Mouse (Mus musculus): ENCODE measurements at regions not wholly inside any gene's neighbourhood (a gene's known extent, or its start where the extent isn't known, plus 50 kb on each side); places are given as distances from the start of the nearest gene placed in this dataset.

- DNase-seq (ENCODE audit: low read depth, low spot score): no peak
Measured at GRCm38 (mm10) chr6:143620583-143620982, 453.6 kb downstream of the Etnk1 start.

- DNase-seq (ENCODE audit: low read depth, low spot score): no peak
Measured at GRCm38 (mm10) chr6:143622161-143622560, 455.1 kb downstream of the Etnk1 start.

GRCm38 (mm10) chr6:143624901-143625300 lies 457.9 kb downstream of the Etnk1 start:
- DNase-seq (ENCODE audit: low read depth, low spot score): no peak

GRCm38 (mm10) chr6:143631581-143631980 lies 464.6 kb downstream of the Etnk1 start:
- no peak for DNase-seq (ENCODE audit: low read depth, low spot score)

- no peak for DNase-seq (ENCODE audit: low read depth, low spot score)
Measured at GRCm38 (mm10) chr6:143633710-143634109, 466.7 kb downstream of the Etnk1 start.

- no peak for DNase-seq (ENCODE audit: low read depth, low spot score)
Measured at GRCm38 (mm10) chr6:143634334-143634733, 467.3 kb downstream of the Etnk1 start.

GRCm38 (mm10) chr6:143635043-143635442 lies 468.0 kb downstream of the Etnk1 start:
- DNase-seq (ENCODE audit: low read depth, low spot score): no peak

GRCm38 (mm10) chr6:143640652-143641051 lies 473.6 kb downstream of the Etnk1 start:
- DNase-seq (ENCODE audit: low read depth, low spot score): no peak

- DNase-seq (ENCODE audit: low read depth, low spot score): no peak
Measured at GRCm38 (mm10) chr6:143642052-143642451, 475.0 kb downstream of the Etnk1 start.

- no peak for DNase-seq (ENCODE audit: low read depth, low spot score)
Measured at GRCm38 (mm10) chr6:143645989-143646388, 479.0 kb downstream of the Etnk1 start.

GRCm38 (mm10) chr6:143648501-143648900 lies 481.5 kb downstream of the Etnk1 start:
- DNase-seq (ENCODE audit: low read depth, low spot score): no peak

- no peak for DNase-seq (ENCODE audit: low read depth, low spot score)
Measured at GRCm38 (mm10) chr6:143656576-143656975, 489.6 kb downstream of the Etnk1 start.

GRCm38 (mm10) chr6:143660837-143661236 lies 493.8 kb downstream of the Etnk1 start:
- DNase-seq (ENCODE audit: low read depth, low spot score): no peak

- DNase-seq (ENCODE audit: low read depth, low spot score): no peak
Measured at GRCm38 (mm10) chr6:143663306-143663705, 496.3 kb downstream of the Etnk1 start.

- DNase-seq (ENCODE audit: low read depth, low spot score): no peak
Measured at GRCm38 (mm10) chr6:143665374-143665773, 498.4 kb downstream of the Etnk1 start.

- DNase-seq (ENCODE audit: low read depth, low spot score): no peak
Measured at GRCm38 (mm10) chr6:143668551-143668950, 501.5 kb downstream of the Etnk1 start.

- DNase-seq (ENCODE audit: low read depth, low spot score): no peak
Measured at GRCm38 (mm10) chr6:143669446-143670130, 502.6 kb downstream of the Etnk1 start.

- no peak for DNase-seq (ENCODE audit: low read depth, low spot score)
Measured at GRCm38 (mm10) chr6:143690131-143690530, 523.1 kb downstream of the Etnk1 start.

- no peak for DNase-seq (ENCODE audit: low read depth, low spot score)
Measured at GRCm38 (mm10) chr6:143690866-143691265, 523.8 kb downstream of the Etnk1 start.

- no peak for DNase-seq (ENCODE audit: low read depth, low spot score)
Measured at GRCm38 (mm10) chr6:143697997-143698396, 531.0 kb downstream of the Etnk1 start.

GRCm38 (mm10) chr6:143703984-143704383 lies 537.0 kb downstream of the Etnk1 start:
- no peak for DNase-seq (ENCODE audit: low read depth, low spot score)

- DNase-seq (ENCODE audit: low read depth, low spot score): no peak
Measured at GRCm38 (mm10) chr6:143706451-143706850, 539.4 kb downstream of the Etnk1 start.

GRCm38 (mm10) chr6:143714461-143714860 lies 547.4 kb downstream of the Etnk1 start:
- no peak for DNase-seq (ENCODE audit: low read depth, low spot score)

GRCm38 (mm10) chr6:143750074-143750473 lies 583.1 kb downstream of the Etnk1 start:
- DNase-seq (ENCODE audit: low read depth, low spot score): no peak
